Mouse (Mus musculus): ENCODE measurements around the gene Pik3c2b. TPM values are rescaled to one million over a fixed set of nuclear protein-coding genes. Genes with fewer than 3 reads are reported as not detected.

Pik3c2b gene
- polyA plus RNA-seq, 1 experiment from 2014 or later: 9.1 TPM

DNA sequence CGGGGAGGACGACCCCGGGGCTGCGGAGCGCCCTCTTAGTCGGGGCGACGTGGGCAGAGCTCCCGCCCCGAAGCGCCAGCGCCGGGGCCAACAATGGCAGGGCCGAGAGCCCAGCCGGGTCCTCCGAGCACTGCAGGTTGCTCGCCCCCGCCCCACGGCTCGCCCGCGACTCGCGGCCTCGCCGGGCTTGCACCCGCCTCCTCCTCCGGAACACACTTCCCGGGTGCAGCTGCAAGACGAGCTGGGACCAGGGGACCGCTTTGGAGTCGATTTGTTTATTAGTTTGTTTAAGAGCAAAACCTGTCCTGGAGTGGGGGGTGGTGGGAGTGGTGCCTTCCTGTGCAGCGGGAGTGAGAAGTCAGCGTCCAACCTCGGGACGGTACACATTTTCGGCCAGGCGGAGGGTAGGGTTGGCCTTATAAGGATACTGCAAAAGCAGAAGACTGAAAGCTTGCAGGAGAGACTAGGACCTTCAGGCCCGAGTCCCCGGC, 1.0 kb downstream of the Pik3c2b start:
- Histone ChIP-seq H3K4me1 (ENCODE audit: control insufficient read depth, insufficient read depth, low read length) (peaks cover 13% of the 10 kb centered on the region; the same call in 1 of the 2 replicates), H3K4me3 (ENCODE audit: low read length) (peak overlapping the region; percentile 86), H3K4me2 (replicated peaks; ENCODE audit: low read depth, low read length) (peak overlapping the region; percentile 97), H3K9ac (ENCODE audit: low read depth, low read length) (peak overlapping the region; percentile 85), H3K36me3 (ENCODE audit: control insufficient read depth, insufficient read depth, low read length) (no peaks in the 10 kb centered on the region), H3K27me3 (ENCODE audit: control insufficient read depth, insufficient read depth, low read length) (0 out of 2 replicates have a peak, but pooled peaks cover 3% of the 10 kb centered on the region), H3K9me3 (ENCODE audit: control insufficient read depth, low read length) (no peaks in the 10 kb centered on the region), H3K27ac (ENCODE audit: low read depth, low read length) (peak overlapping the region; percentile 63; the same call in 1 of the 2 replicates)
- WGBS: under 1% methylated on average over 34 of the region's 40 CpGs
- peak; percentile 45; the same call in 1 of the 2 replicates for ATAC-seq (ENCODE audit: low FRiP score, low TSS enrichment)

DNA sequence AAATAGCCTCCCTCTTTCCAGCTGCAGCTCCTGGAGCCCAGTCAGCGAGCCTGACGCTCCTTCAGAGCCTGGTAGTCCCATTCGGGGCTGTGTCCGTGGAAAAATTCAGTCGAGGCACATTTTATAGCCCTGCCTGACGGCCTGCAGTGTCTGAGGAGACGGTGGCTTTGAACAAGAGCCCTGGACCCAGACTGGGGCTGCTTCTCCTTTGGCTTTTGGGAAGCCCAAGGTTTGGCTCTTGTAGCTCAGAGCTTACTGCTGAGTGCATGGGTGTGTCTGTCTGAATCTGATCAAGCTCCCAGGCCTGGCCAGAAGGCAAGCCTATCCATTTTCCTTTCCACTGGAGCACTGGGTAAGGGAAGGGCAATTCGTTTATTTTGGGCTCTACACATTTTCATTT, 2.1 kb downstream of the Pik3c2b start:
- Histone ChIP-seq H3K9me3 (ENCODE audit: control insufficient read depth, low read length) (no peaks in the 10 kb centered on the region), H3K27me3 (ENCODE audit: control insufficient read depth, insufficient read depth, low read length) (0 out of 2 replicates have a peak, but pooled peaks cover 3% of the 10 kb centered on the region), H3K4me1 (ENCODE audit: control insufficient read depth, insufficient read depth, low read length) (peaks cover 19% of the 10 kb centered on the region), H3K4me2 (replicated peaks; ENCODE audit: low read depth, low read length) (peak overlapping the region; percentile 97), H3K9ac (ENCODE audit: low read depth, low read length) (peak overlapping the region; percentile 13; the same call in 1 of the 2 replicates), H3K27ac (ENCODE audit: low read depth, low read length) (no peak overlapping the region), H3K4me3 (ENCODE audit: low read length) (peak overlapping the region; percentile 86; the same call in 1 of the 2 replicates), H3K36me3 (ENCODE audit: control insufficient read depth, insufficient read depth, low read length) (no peaks in the 10 kb centered on the region)
- no peak for ATAC-seq (ENCODE audit: low FRiP score, low TSS enrichment)
- 35% methylated on average over 8 of the region's 8 CpGs for WGBS

DNA sequence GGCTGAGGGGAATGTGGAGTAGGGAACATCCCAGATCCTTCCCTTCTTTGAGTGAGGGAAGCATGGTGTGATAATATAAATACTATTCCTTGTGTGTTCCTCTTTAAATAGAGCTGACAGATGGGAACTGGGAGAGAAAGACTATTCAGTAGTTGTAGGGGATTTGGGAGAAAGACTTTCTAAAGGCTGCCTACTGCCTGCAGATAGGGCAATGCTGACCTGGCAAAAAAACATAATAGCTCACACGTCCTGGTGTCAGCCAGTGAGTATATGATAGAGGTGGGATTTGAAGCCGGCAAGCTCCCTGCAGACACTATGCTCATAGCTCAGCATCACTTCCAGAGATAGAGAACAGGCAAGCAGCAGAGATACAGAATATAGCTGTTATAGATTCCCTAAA, 3.2 kb downstream of the Pik3c2b start:
- Histone ChIP-seq H3K27ac (ENCODE audit: low read depth, low read length) (no peak overlapping the region), H3K4me2 (replicated peaks; ENCODE audit: low read depth, low read length) (no peak overlapping the region), H3K4me1 (ENCODE audit: control insufficient read depth, insufficient read depth, low read length) (peaks cover 24% of the 10 kb centered on the region), H3K27me3 (ENCODE audit: control insufficient read depth, insufficient read depth, low read length) (0 out of 2 replicates have a peak, but pooled peaks cover 3% of the 10 kb centered on the region), H3K4me3 (ENCODE audit: low read length) (no peak overlapping the region), H3K9ac (ENCODE audit: low read depth, low read length) (no peak overlapping the region), H3K9me3 (ENCODE audit: control insufficient read depth, low read length) (no peaks in the 10 kb centered on the region), H3K36me3 (ENCODE audit: control insufficient read depth, insufficient read depth, low read length) (no peaks in the 10 kb centered on the region)
- ATAC-seq (ENCODE audit: low FRiP score, low TSS enrichment): no peak
- 60% methylated on average over 2 of the region's 2 CpGs for WGBS

DNA sequence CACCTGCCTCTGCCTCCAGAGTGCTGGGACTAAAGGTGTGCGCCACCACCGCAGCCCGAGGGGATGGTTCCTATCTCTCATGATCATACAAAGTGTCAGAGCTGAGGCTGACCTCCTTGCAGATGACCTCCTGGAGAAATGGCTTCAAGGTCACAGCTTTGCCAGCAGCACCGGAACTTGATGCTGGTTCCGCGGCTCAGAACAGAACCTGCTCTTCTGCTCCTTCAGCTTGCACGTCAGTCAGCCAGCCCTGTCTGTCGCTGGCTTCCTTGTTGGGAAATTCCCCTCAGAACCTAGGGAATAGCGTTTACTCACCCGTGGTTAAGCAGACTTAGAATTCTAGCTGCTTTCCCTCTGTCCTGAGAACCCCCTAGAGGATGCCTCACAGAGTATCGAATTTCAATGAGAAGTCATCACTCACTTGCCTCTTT, 4.5 kb downstream of the Pik3c2b start:
- Histone ChIP-seq H3K27ac (ENCODE audit: low read depth, low read length) (0 out of 2 replicates have a peak overlapping the region, but pooled peaks have one; percentile 14), H3K4me3 (ENCODE audit: low read length) (no peak overlapping the region)
- 18% methylated on average over 11 of the region's 11 CpGs for WGBS

DNA sequence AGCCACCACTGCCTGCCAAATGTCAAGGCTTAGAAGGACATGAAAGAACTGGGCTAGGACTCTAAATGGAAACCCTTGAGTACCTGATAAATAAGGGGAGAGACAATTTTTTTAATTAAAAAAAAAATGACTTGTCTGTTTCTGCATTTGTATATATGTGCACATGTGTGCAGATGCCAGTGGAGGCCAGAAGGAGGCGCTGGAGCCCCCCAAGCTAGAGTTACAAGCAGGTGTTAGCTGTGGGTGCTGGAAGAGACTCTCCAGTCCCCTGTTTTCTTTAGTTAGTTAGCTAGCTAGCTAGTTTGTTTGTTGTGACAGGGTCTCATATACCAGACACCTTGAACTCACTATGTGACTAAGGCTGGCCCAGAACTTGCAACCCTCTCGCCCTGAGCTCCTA, 6.4 kb downstream of the Pik3c2b start:
- H3K4me2 ChIP-seq (replicated peaks; ENCODE audit: low read depth, low read length): no peak overlapping the region
- H3K4me3 ChIP-seq (ENCODE audit: low read length): no peak overlapping the region
- H3K36me3 ChIP-seq (ENCODE audit: control insufficient read depth, insufficient read depth, low read length): no peaks in the 10 kb centered on the region
- H3K9ac ChIP-seq (ENCODE audit: low read depth, low read length): no peak overlapping the region
- no peak for ATAC-seq (ENCODE audit: low FRiP score, low TSS enrichment)
- peaks cover 29% of the 10 kb centered on the region for H3K4me1 ChIP-seq (ENCODE audit: control insufficient read depth, insufficient read depth, low read length)
- H3K27me3 ChIP-seq (ENCODE audit: control insufficient read depth, insufficient read depth, low read length): no peaks in the 10 kb centered on the region
- H3K9me3 ChIP-seq (ENCODE audit: control insufficient read depth, low read length): no peaks in the 10 kb centered on the region
- WGBS: 83% methylated on average over 2 of the region's 2 CpGs
- no peak overlapping the region for H3K27ac ChIP-seq (ENCODE audit: low read depth, low read length)

More for the DNA sequence above, 4.5 kb downstream of the Pik3c2b start:
- Histone ChIP-seq H3K4me1 (ENCODE audit: control insufficient read depth, insufficient read depth, low read length) (peaks cover 29% of the 10 kb centered on the region), H3K36me3 (ENCODE audit: control insufficient read depth, insufficient read depth, low read length) (no peaks in the 10 kb centered on the region), H3K4me2 (replicated peaks; ENCODE audit: low read depth, low read length) (no peak overlapping the region), H3K9ac (ENCODE audit: low read depth, low read length) (no peak overlapping the region), H3K27me3 (ENCODE audit: control insufficient read depth, insufficient read depth, low read length) (0 out of 2 replicates have a peak, but pooled peaks cover 3% of the 10 kb centered on the region), H3K9me3 (ENCODE audit: control insufficient read depth, low read length) (no peaks in the 10 kb centered on the region)
- no peak for ATAC-seq (ENCODE audit: low FRiP score, low TSS enrichment)

DNA sequence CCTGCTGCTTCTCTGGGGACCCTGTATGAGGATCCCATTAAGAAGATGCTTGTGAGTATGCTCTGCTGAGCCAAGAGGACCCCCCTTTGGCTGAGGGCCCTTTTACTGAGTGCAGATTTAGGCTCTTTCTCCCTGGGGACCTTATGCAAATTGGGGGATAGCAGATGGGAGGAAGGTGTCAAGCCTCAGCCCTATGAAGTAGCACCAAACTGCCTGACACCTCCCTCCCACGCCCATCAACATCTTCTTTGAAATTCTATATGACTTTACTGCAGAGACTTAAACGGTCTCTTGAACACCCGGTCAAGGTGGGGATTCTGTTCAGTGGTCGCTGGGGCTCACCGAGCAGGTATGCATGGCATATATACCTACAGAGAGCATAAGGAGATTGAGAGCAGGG, 7.6 kb downstream of the Pik3c2b start:
- WGBS: 6% methylated on average over 5 of the region's 5 CpGs

DNA sequence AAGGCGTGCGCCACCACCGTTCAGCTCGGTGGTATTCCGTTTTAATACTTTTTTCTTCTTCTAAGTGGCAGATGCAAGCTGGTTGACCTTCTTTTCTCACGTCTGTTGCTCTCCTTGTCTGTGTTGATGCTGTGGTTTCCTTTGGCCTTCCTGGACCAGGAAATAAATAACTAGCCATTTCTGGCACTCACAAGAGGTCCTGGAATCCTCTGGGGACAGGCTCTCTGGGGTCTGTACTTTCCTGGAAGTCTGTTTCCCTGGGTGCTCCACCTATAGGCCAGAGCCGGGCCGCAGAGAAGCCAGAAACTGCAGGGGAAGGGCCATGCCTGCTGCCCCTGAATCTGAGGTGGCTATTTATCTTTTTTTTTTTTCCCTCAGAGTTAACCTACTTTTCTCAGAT, 8.9 kb downstream of the Pik3c2b start:
- Histone ChIP-seq H3K9me3 (ENCODE audit: control insufficient read depth, low read length) (no peaks in the 10 kb centered on the region), H3K9ac (ENCODE audit: low read depth, low read length) (no peak overlapping the region), H3K27ac (ENCODE audit: low read depth, low read length) (no peak overlapping the region), H3K4me1 (ENCODE audit: control insufficient read depth, insufficient read depth, low read length) (peaks cover 21% of the 10 kb centered on the region), H3K27me3 (ENCODE audit: control insufficient read depth, insufficient read depth, low read length) (no peaks in the 10 kb centered on the region), H3K36me3 (ENCODE audit: control insufficient read depth, insufficient read depth, low read length) (no peaks in the 10 kb centered on the region), H3K4me3 (ENCODE audit: low read length) (no peak overlapping the region), H3K4me2 (replicated peaks; ENCODE audit: low read depth, low read length) (no peak overlapping the region)
- no peak for ATAC-seq (ENCODE audit: low FRiP score, low TSS enrichment)
- 63% methylated on average over 8 of the region's 8 CpGs for WGBS

More for the DNA sequence above, 7.6 kb downstream of the Pik3c2b start:
- no peak for ATAC-seq (ENCODE audit: low FRiP score, low TSS enrichment)
- Histone ChIP-seq H3K4me3 (ENCODE audit: low read length) (no peak overlapping the region), H3K36me3 (ENCODE audit: control insufficient read depth, insufficient read depth, low read length) (no peaks in the 10 kb centered on the region), H3K4me2 (replicated peaks; ENCODE audit: low read depth, low read length) (no peak overlapping the region), H3K4me1 (ENCODE audit: control insufficient read depth, insufficient read depth, low read length) (peaks cover 21% of the 10 kb centered on the region), H3K27me3 (ENCODE audit: control insufficient read depth, insufficient read depth, low read length) (no peaks in the 10 kb centered on the region), H3K9ac (ENCODE audit: low read depth, low read length) (no peak overlapping the region), H3K27ac (ENCODE audit: low read depth, low read length) (no peak overlapping the region), H3K9me3 (ENCODE audit: control insufficient read depth, low read length) (no peaks in the 10 kb centered on the region)

DNA sequence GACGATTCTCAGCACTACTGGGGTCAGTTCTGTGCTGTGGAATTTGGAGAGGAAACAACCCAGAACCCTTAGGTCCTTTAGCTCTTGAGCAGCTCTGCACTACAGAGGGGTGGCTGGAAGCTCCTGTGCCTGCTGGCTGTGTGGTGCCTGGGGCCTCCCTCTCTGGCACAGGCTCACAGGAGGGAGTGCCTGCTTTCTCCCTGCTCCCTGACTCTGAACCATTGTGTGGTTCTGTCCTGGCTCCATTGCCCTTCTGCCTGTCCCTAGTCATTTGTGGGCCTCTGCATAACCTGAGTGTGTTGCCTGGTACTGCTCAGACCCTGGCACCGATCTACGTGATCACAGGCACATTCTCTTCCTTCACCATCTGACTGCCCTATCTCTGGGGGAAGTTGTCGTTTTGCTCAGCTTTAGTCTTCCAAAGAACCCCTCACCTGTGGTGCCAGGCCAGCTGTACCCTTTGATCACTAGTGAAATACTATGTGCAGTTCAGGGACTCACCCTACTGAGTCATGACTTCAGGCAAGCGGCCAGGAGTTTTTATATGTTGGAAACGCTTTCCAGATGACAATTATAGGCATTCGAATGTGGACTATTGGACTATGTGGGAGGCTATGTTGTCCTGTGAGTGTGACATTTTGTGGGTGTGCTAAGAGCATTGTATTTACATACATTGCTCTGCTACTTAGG, 12.0 kb downstream of the Pik3c2b start:
- Histone ChIP-seq H3K27ac (ENCODE audit: low read depth, low read length) (no peak overlapping the region), H3K4me1 (ENCODE audit: control insufficient read depth, insufficient read depth, low read length) (peaks cover 14% of the 10 kb centered on the region), H3K36me3 (ENCODE audit: control insufficient read depth, insufficient read depth, low read length) (no peaks in the 10 kb centered on the region), H3K27me3 (ENCODE audit: control insufficient read depth, insufficient read depth, low read length) (no peaks in the 10 kb centered on the region), H3K9me3 (ENCODE audit: control insufficient read depth, low read length) (no peaks in the 10 kb centered on the region), H3K9ac (ENCODE audit: low read depth, low read length) (no peak overlapping the region), H3K4me3 (ENCODE audit: low read length) (no peak overlapping the region), H3K4me2 (replicated peaks; ENCODE audit: low read depth, low read length) (no peak overlapping the region)
- 55% methylated on average over 7 of the region's 7 CpGs for WGBS
- ATAC-seq (ENCODE audit: low FRiP score, low TSS enrichment): no peak

DNA sequence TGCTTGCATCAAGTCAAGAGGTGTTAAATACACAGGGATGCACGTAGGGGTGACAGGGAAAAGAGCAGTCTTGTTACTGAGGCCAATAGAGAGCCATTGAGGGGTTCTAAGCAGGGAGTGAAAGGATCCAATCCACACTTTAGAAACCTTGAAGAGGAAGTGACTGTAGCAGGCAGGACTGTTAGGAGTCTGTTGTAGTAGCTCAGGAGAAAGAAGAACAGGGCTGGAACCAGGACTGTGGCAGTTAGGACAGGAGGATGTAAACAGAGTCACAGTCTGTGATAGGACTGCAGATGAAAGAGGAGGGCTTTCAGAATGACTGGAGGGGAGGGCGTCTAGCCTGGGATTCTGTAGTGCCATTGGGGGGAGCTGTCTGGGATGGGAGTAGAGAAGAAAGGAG, 14.1 kb downstream of the Pik3c2b start:
- Histone ChIP-seq H3K36me3 (ENCODE audit: control insufficient read depth, insufficient read depth, low read length) (no peaks in the 10 kb centered on the region), H3K4me2 (replicated peaks; ENCODE audit: low read depth, low read length) (no peak overlapping the region), H3K27ac (ENCODE audit: low read depth, low read length) (no peak overlapping the region), H3K27me3 (ENCODE audit: control insufficient read depth, insufficient read depth, low read length) (no peaks in the 10 kb centered on the region), H3K4me1 (ENCODE audit: control insufficient read depth, insufficient read depth, low read length) (peaks cover 5% of the 10 kb centered on the region; the same call in 1 of the 2 replicates), H3K9ac (ENCODE audit: low read depth, low read length) (no peak overlapping the region), H3K4me3 (ENCODE audit: low read length) (no peak overlapping the region), H3K9me3 (ENCODE audit: control insufficient read depth, low read length) (no peaks in the 10 kb centered on the region)
- 46% methylated on average over 2 of the region's 2 CpGs for WGBS
- no peak for ATAC-seq (ENCODE audit: low FRiP score, low TSS enrichment)

Measured in kidney, embryonic 14.5 days (tissue).